Comparison of ENCODE assay signal across 8 mouse cellular contexts in genomic region chr11:70409594-70410296, GRCm38 (mm10). TPM values are rescaled to one million over a fixed set of nuclear protein-coding genes. Genes with fewer than 3 reads are reported as not detected.
DNase-seq lines count a peak whose midpoint lies in the region; ATAC-seq and TF ChIP-seq lines count a peak whose summit lies in the region.

TSS of gene Pelp1 (minus strand) at chr11:70410031.

- no peak for TF ChIP-seq CTCF in Patski (IDR thresholded peaks at IDR 0.05)

- H3K36me3 ChIP-seq in hindbrain, embryonic 14.5 days (replicated peaks; ENCODE audit: control insufficient read depth, insufficient read depth) = peaks cover 8% of the 10 kb centered on the region; the same call in 1 of the 2 replicates

- H3K4me1 ChIP-seq in hindbrain, embryonic 14.5 days (replicated peaks; ENCODE audit: control insufficient read depth, insufficient read depth, low read length) = peaks cover 17% of the 10 kb centered on the region

- ATAC-seq in Patski = peak; percentile 82
- ATAC-seq in hindbrain, embryonic 14.5 days (ENCODE audit: low FRiP score) = peak; percentile 98

- WGBS in hindbrain, embryonic 14.5 days = under 1% methylated on average over 59 of the region's 59 CpGs

- POLR2A ChIA-PET in Patski (lab: Charles Lee) = interaction anchor here (0.6 kb wide), 1 partner anchor 28 kb away, joined by 3 read pairs; no protein-coding TSS in a partner anchor

- in situ Hi-C loops in Patski (cut with MboI; ENCODE audit: low pct_unique_long_range_greater_than_20kb) = loop anchor here (5.0 to 10.0 kb wide), 2 partner anchors 43 to 345 kb away; partner anchors contain the start of gene Med11

- peak within 1 kb of the TSS; percentile 39 for H3K27ac ChIP-seq in hindbrain, embryonic 14.5 days

- CTCF ChIA-PET in Patski (lab: Charles Lee) = interaction anchor here (2.2 kb wide), 1 partner anchor 90 kb away, joined by 5 read pairs; no protein-coding TSS in a partner anchor

- H3K9me3 ChIP-seq in hindbrain, embryonic 14.5 days (ENCODE audit: control insufficient read depth, low read length) = no peaks in the 10 kb centered on the region

- peak within 1 kb of the TSS; percentile 95 for H3K9ac ChIP-seq in hindbrain, embryonic 14.5 days

- peak within 1 kb of the TSS; percentile 90 for H3K4me3 ChIP-seq in hindbrain, embryonic 14.5 days (replicated peaks; ENCODE audit: low read length)

- DNase-seq in Patski (ENCODE audit: low read depth, low spot score) = no peak
- peak; percentile 90 to 93 for DNase-seq in cerebellum, postnatal 14 days
- peak; percentile 81 to 87 for DNase-seq in frontal cortex, postnatal 25 days (ENCODE audit: low spot score in 2 of 2)
- DNase-seq in hindbrain, embryonic 14.5 days (ENCODE audit: low spot score) = peak; percentile 95
- peak; percentile 92 to 93 for DNase-seq in layer of hippocampus, postnatal 36 days
- peak; percentile 85 for DNase-seq in lung, postnatal 36 days
- DNase-seq in retina, postnatal 1 day = peak; percentile 98
- peak; percentile 81 to 92 for DNase-seq in urinary bladder, adult 18-20 months (ENCODE audit: low spot score in 2 of 2)

- H3K4me2 ChIP-seq in hindbrain, embryonic 14.5 days (replicated peaks) = peak within 1 kb of the TSS; percentile 94

- no peaks in the 10 kb centered on the region for H3K27me3 ChIP-seq in Patski
- H3K27me3 ChIP-seq in hindbrain, embryonic 14.5 days (ENCODE audit: control insufficient read depth, insufficient read depth, low read length) = no peaks in the 10 kb centered on the region

RNA-seq across cellular contexts. Expression of gene Pelp1, which starts in this region (rescaled TPM):
- polyA plus RNA-seq in Patski (2021) = 31.0 TPM
- 29.9 and 33.0 TPM in 2 replicates for polyA plus RNA-seq in hindbrain, embryonic 14.5 days (2014; fragmentation: Nextera tagmentation; extraction: Ambion mirVana)
- 10 to 100 TPM; 33.3 to 36.2 TPM for total RNA-seq in layer of hippocampus, postnatal 36 days (2021)
